Mouse (Mus musculus): ENCODE data around the gene Bcl2l14.

Bcl2l14 gene

GRCm38 (mm10) chr6:134402914-134403683 is 7.0 kb downstream of the Bcl2l14 start:
- DNase-seq (ENCODE audit: low spot score) = peak; percentile 31

DNA sequence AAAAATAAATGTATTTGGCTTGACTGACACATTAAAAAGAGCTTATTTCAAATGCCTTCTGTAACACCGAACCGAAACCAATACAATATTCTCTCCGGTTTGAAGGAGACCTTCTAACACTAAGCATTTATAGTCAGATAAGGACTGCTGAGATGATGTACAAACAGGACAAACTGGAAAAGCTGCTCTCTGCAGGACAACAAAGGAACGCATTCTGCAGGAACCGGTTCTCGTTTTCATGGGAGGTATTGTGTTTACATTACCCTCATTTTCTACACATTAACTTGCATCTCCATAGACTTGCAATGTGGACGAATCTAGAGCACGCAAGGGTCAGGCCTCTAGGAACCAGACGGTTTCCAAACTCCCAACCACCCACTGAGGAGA is 7.6 kb downstream of the Bcl2l14 start:
- no peak for DNase-seq (ENCODE audit: low spot score)

- no peak for DNase-seq (ENCODE audit: low spot score)
Measured at GRCm38 (mm10) chr6:134407226-134407625, 11.1 kb downstream of the Bcl2l14 start.

- DNase-seq (ENCODE audit: low spot score) = no peak
Measured at GRCm38 (mm10) chr6:134413706-134414531, 17.8 kb downstream of the Bcl2l14 start.

DNA sequence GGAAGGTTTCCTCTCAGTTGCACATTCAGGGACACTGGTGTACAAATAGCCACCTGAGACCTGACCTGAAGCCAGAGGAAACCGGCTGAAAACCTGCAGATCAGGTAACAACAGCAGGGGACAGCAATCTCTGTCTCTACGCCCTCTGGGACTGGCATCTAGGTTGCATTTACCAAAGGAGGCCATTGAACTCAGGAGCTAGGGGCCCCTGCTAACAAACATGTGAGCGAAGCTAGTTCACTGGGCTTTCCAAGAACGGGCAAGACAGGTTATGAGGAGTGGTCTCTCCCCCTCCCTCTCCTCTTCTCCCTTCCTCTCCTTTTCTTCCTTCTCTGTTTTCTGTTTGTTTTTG is 18.4 kb downstream of the Bcl2l14 start:
- no peak for DNase-seq (ENCODE audit: low spot score)

GRCm38 (mm10) chr6:134416556-134417105 is 20.5 kb downstream of the Bcl2l14 start:
- no peak for DNase-seq (ENCODE audit: low spot score)

DNA sequence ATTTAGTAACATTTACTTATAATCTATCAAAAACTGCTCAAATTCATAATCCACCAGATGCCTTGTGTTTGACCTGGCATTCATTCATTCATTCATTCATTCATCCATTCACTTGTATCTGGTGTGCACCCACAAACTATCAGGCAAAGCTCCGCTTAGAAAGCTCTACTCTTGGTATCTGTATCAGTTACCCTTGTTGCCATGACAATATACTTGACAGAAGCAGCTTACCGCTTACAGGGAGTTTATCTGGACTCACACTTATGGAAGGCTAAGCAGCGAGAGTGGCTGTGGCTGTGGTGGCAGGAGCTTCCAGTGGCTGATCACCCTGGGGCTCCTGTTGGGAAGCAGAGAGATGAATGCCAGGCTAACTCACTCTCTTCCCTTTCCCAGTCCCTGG is 21.8 kb downstream of the Bcl2l14 start:
- DNase-seq (ENCODE audit: low spot score) = no peak

DNA sequence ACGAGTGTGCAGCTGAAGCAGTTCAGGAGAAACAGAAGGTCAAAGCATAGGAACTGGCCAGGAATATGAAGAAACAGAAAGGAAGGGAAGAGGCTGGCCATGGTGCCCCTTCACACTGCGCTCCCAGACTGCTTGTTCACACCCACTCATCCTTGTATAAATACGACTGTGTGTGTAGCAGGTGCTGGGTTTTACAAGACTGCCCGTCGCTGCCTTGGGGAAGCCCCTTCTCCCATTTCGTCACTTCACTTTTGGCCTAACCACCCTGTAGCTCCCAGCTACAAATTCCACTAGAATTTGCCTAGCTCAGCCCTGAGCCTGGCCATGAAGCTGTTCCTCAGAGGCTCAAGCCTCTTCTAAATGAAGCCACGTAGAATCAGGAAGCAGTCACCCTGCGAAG is 24.3 kb downstream of the Bcl2l14 start:
- DNase-seq (ENCODE audit: low spot score) = no peak

DNA sequence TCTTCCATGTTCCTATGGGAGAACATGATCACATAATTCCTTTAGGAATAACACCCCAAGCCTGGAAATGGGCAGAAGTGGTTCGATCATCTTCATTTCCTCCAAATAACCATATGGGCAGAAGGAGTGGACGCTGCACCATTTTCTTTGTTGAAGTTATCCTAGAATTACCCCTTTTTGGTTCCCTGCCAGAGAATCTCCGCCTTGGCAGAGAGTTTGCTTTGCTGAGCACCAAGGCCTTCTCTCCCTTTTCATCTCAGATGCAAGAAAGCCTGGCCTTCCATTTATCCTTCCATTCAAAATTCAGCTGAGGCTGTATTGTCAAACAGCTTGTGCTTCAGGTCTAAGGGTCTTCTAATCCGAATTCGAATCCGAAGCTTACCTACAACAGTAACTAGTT is 25.8 kb downstream of the Bcl2l14 start:
- DNase-seq (ENCODE audit: low spot score) = no peak

- DNase-seq (ENCODE audit: low spot score) = peak; percentile 54
Measured at GRCm38 (mm10) chr6:134425216-134425717, 29.1 kb downstream of the Bcl2l14 start.

- no peak for DNase-seq (ENCODE audit: low spot score)
Measured at GRCm38 (mm10) chr6:134427165-134427564, 31.0 kb downstream of the Bcl2l14 start.

DNA sequence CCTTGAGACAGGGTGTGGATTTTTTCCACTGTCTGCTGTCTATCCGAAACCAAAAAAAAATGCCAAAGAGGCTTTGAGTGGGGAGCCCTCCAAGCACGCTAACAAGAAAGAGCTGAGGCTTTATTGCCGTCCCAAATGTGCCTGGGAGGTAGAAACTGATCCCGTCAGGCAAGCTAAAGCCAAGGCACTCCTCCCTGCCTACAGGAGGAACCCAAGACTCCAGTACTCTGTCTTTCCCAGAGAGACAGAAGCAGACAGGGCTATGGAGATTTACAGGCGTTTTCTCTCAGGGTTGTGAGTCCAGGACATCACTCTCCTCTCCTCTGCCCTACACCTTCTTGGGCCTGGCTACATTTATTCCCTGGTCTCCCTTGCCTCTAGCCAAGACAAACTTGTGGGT is 32.3 kb downstream of the Bcl2l14 start:
- no peak for DNase-seq (ENCODE audit: low spot score)

DNA sequence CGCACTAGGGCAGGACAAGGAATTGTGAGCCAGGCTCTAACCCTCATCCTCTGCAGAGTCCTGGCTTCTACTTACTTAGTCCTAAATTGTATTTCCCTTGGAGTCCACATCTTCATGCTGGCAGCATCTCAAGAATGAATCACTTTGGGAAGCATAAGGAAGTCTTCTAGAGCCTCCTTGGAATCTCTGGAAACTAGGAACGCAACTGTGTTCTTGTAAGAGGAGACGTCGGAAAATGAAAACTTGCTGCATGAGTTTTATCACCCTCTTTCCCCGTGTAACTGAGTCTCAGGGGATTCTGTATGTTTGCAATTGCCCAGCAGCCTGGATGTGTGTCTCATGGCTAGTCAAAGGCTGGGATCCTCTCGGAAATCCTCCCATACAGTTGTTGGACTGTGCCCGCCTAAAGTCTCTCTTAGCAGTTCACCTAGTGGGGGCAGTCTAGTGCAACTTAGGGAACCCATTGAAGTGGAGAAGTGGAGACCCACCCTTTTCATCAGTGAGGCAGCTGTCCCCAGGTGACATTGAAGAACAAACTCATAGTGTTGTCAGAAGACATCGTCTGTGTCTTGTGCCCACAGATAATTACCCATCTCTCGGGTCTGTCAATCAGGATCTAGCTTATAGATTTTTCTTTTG is 34.2 kb downstream of the Bcl2l14 start:
- DNase-seq (ENCODE audit: low spot score) = no peak

DNA sequence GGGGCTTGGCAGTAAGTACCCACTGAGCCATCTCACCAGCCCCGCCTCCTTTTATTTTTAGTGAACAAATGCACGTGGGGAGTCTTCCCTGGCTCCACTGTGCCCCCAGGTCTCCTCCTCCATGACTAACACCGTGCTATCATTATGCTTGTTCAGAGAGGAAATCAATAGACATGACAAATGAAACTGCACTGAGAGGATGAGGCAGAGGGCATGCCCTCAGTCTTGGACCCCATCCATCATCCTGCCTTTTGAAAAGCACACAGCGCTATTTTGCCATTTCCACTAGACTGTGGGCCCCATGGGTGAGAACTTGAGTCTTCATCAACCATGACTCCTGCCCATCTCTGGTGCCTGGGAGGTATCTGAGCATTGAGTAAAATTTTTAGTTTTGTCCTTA is 35.5 kb downstream of the Bcl2l14 start:
- DNase-seq (ENCODE audit: low spot score) = no peak

- DNase-seq (ENCODE audit: low spot score) = no peak
Measured at GRCm38 (mm10) chr6:134433281-134433680, 37.2 kb downstream of the Bcl2l14 start.

- DNase-seq (ENCODE audit: low spot score) = no peak
Measured at GRCm38 (mm10) chr6:134434044-134434443, 37.9 kb downstream of the Bcl2l14 start.

GRCm38 (mm10) chr6:134434866-134435390 is 38.8 kb downstream of the Bcl2l14 start:
- no peak for DNase-seq (ENCODE audit: low spot score)

DNA sequence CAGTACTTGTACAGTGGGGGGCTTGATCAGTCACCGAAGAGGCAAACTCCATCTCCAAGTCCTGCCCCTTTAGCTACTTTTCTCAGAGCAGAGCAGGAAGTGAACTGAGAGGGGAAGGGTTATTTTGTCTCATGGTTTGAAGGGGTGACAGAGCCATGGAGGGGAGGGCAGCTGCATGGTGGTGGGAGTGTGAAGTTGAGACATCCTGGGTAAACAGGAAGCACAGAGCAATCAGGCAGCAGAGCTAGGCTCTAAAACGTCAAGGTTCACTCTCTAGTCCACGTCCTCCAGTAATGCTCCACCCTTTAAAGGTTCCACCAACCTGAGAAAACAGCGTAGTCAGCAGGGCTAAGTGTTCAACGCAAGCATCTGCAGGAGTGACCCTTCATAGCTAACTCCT is 40.8 kb downstream of the Bcl2l14 start:
- no peak for DNase-seq (ENCODE audit: low spot score)

GRCm38 (mm10) chr6:134439401-134440021 is 43.4 kb downstream of the Bcl2l14 start:
- no peak for DNase-seq (ENCODE audit: low spot score)

GRCm38 (mm10) chr6:134440023-134440422 is 43.9 kb downstream of the Bcl2l14 start:
- no peak for DNase-seq (ENCODE audit: low spot score)

GRCm38 (mm10) chr6:134441716-134442115 is 45.6 kb downstream of the Bcl2l14 start:
- DNase-seq (ENCODE audit: low spot score) = no peak

GRCm38 (mm10) chr6:134442219-134442618 is 46.1 kb downstream of the Bcl2l14 start:
- DNase-seq (ENCODE audit: low spot score) = no peak

Data from layer of hippocampus, adult 9-10 months (tissue).